Comparison of ENCODE assay signal across 29 mouse cellular contexts in genomic region chrX:6357503-6358114, GRCm38 (mm10). TPM values are rescaled to one million over a fixed set of nuclear protein-coding genes. Genes with fewer than 3 reads are reported as not detected.
DNase-seq lines count a peak whose midpoint lies in the region; ATAC-seq and TF ChIP-seq lines count a peak whose summit lies in the region.
"Had no signal": no experiment of that assay in that cellular context is flagged by ENCODE, and none has a peak within 500 bp of the region (broad histone marks: within the 10 kb centered on the region; RNA-seq: fewer than 3 reads in every experiment).

No protein-coding gene starts in this region.

- no peak overlapping the region for H3K9ac ChIP-seq in liver, adult 2 months (ENCODE audit: low read depth, low read length)
- no peak overlapping the region for H3K9ac ChIP-seq in liver, embryonic 11.5 days (ENCODE audit: low read depth, low read length)
- H3K9ac ChIP-seq: hindbrain, embryonic 14.5 days; liver, embryonic 15.5 days; lung, embryonic 15.5 days; midbrain, embryonic 13.5 days had no signal

- H3K4me1 ChIP-seq in liver, adult 2 months (ENCODE audit: control insufficient read depth, insufficient read depth, low read length) = no peaks in the 10 kb centered on the region
- H3K4me1 ChIP-seq in liver, embryonic 11.5 days (replicated peaks; ENCODE audit: control insufficient read depth, insufficient read depth, low read length) = no peaks in the 10 kb centered on the region
- H3K4me1 ChIP-seq: liver, embryonic 15.5 days; lung, embryonic 15.5 days; megakaryocyte, embryonic 14.5 days; midbrain, embryonic 13.5 days had no signal

- H3K4me2 ChIP-seq in liver, embryonic 11.5 days = no peak overlapping the region
- H3K4me2 ChIP-seq: heart, embryonic 11.5 days; hindbrain, embryonic 14.5 days; liver, embryonic 15.5 days; lung, embryonic 15.5 days; midbrain, embryonic 13.5 days had no signal

- TF ChIP-seq POLR2A in liver, adult 2 months (IDR thresholded peaks at IDR 0.05; ENCODE audit: extremely low read depth, insufficient read depth, low read length) = no peak

- no peak for TF ChIP-seq CTCF in liver, adult 2 months (IDR thresholded peaks at IDR 0.05; ENCODE audit: low read depth, low read length)

- no peaks in the 10 kb centered on the region for H3K79me2 ChIP-seq in liver, adult 2 months (ENCODE audit: control insufficient read depth, insufficient read depth, low read length)

- H3K27ac ChIP-seq in liver, adult 2 months (replicated peaks; ENCODE audit: insufficient read depth, low read depth, low read length) = no peak overlapping the region
- H3K27ac ChIP-seq in liver, embryonic 11.5 days (ENCODE audit: low read depth, low read length) = no peak overlapping the region
- H3K27ac ChIP-seq: hindbrain, embryonic 14.5 days; liver, embryonic 15.5 days; lung, embryonic 15.5 days; midbrain, embryonic 13.5 days had no signal

- peak; percentile 27 for DNase-seq in liver, adult 2 months (ENCODE audit: extremely low read depth, low read depth, low spot score)
- no peak for DNase-seq in liver, embryonic 11.5 days (ENCODE audit: low spot score)
- DNase-seq in kidney, adult 9 months = peak; percentile 77
- peak; percentile 30 for DNase-seq in kidney, postnatal 10 days
- DNase-seq in mesoderm, embryonic 11.5 days (ENCODE audit: low read depth, low spot score) = peak; percentile 1
- no peak for DNase-seq in lung, postnatal 10 days
- no peak for DNase-seq in gastrocnemius, postnatal 10 days
- no peak for DNase-seq in right cerebral cortex, postnatal 25 days
- DNase-seq: adrenal gland, postnatal 14 days; cerebellum, adult 11-12 months; cerebellum, postnatal 14 days; gastrocnemius, postnatal 36 days; heart, adult 18-20 months; layer of hippocampus, postnatal 36 days; left cerebral cortex, postnatal 4 days; lung, postnatal 4 days had no signal

- no peaks in the 10 kb centered on the region for H3K9me3 ChIP-seq in liver, embryonic 11.5 days (ENCODE audit: control insufficient read depth, low read length)
- H3K9me3 ChIP-seq: G1E; liver, embryonic 15.5 days; lung, embryonic 15.5 days; megakaryocyte, embryonic 14.5 days; midbrain, embryonic 13.5 days had no signal

- no peak overlapping the region for H3K4me3 ChIP-seq in liver, adult 2 months (ENCODE audit: insufficient read depth, low read depth, low read length)
- no peak overlapping the region for H3K4me3 ChIP-seq in liver, embryonic 11.5 days (ENCODE audit: low read depth, low read length)
- H3K4me3 ChIP-seq: liver, embryonic 15.5 days; lung, embryonic 15.5 days; megakaryocyte, embryonic 14.5 days; midbrain, embryonic 13.5 days had no signal

- H3K36me3 ChIP-seq in liver, adult 2 months (ENCODE audit: control insufficient read depth, insufficient read depth, low read length) = no peaks in the 10 kb centered on the region
- H3K36me3 ChIP-seq in liver, embryonic 11.5 days (ENCODE audit: control insufficient read depth, insufficient read depth, low read length) = no peaks in the 10 kb centered on the region
- H3K36me3 ChIP-seq: G1E; liver, embryonic 15.5 days; lung, embryonic 15.5 days; midbrain, embryonic 13.5 days had no signal

- no peak for ATAC-seq in liver, embryonic 11.5 days (replicated peaks; ENCODE audit: low FRiP score)
- ATAC-seq: forebrain, embryonic 14.5 days; midbrain, embryonic 13.5 days had no signal

- H3K27me3 ChIP-seq in liver, adult 2 months (ENCODE audit: control insufficient read depth, insufficient read depth, low read length) = no peaks in the 10 kb centered on the region
- no peaks in the 10 kb centered on the region for H3K27me3 ChIP-seq in liver, embryonic 11.5 days (replicated peaks; ENCODE audit: control insufficient read depth, insufficient read depth, low read length)
- H3K27me3 ChIP-seq: liver, embryonic 15.5 days; lung, embryonic 15.5 days; megakaryocyte, embryonic 14.5 days; midbrain, embryonic 13.5 days had no signal

- WGBS in liver, adult 2 months = 74% methylated on average over 6 of the region's 6 CpGs
- 72% methylated on average over 6 of the region's 6 CpGs for WGBS in liver, embryonic 11.5 days

RNA-seq across cellular contexts. Expression of gene Bmp15, which starts 37.1 kb away (rescaled TPM):
- not detected in 2 replicates for total RNA-seq in liver, adult 2 months (2014; rRNA removed)
- not detected in 2 replicates for polyA plus RNA-seq in liver, adult 2 months (2012; rRNA removed)
- not detected in 2 replicates for polyA plus RNA-seq in liver, embryonic 11.5 days (2014; fragmentation: Nextera tagmentation; extraction: Ambion mirVana)
- total RNA-seq in gastrocnemius, postnatal 10 days (2021) = under 1 TPM; 0.14 to 0.23 TPM
- total RNA-seq: heart, adult 18-20 months; hematopoietic stem cell, adult 5-6 weeks had no signal
- polyA plus RNA-seq: embryonic facial prominence, embryonic 11.5 days; G1E; large intestine, adult 2 months; liver, embryonic 15.5 days; lung, embryonic 15.5 days; midbrain, embryonic 13.5 days; small intestine, adult 2 months; stomach, embryonic 14.5 days had no signal

RNA-seq across cellular contexts. Expression of gene Shroom4, which starts 42.0 kb away (rescaled TPM):
- 0.74 and 0.87 TPM in 2 replicates for total RNA-seq in liver, adult 2 months (2014; rRNA removed)
- 0.15 and 0.29 TPM in 2 replicates for polyA plus RNA-seq in liver, adult 2 months (2012; rRNA removed)
- 2.8 and 3.0 TPM in 2 replicates for polyA plus RNA-seq in liver, embryonic 11.5 days (2014; fragmentation: Nextera tagmentation; extraction: Ambion mirVana)
- 1 to 10 TPM; 7.4 to 7.7 TPM for total RNA-seq in gastrocnemius, postnatal 10 days (2021)
- polyA plus RNA-seq: G1E had no signal

Comparison
In these comparisons a context has a peak if more than half of its experiments do, and no peak if none do; other contexts are left out.
1. DNase-seq: peak in liver, adult 2 months (single experiment), kidney, adult 9 months (single experiment), kidney, postnatal 10 days (single experiment) and mesoderm, embryonic 11.5 days (single experiment); none in liver, embryonic 11.5 days (single experiment), lung, postnatal 10 days (single experiment), gastrocnemius, postnatal 10 days (single experiment) and right cerebral cortex, postnatal 25 days (single experiment).